Mouse (Mus musculus): ENCODE data around the gene Dlst.

- no peak for TF ChIP-seq CTCF (IDR thresholded peaks at IDR 0.05; ENCODE audit: borderline replicate concordance, insufficient read depth, low read length)
- no peak for TF ChIP-seq POLR2A (IDR thresholded peaks at IDR 0.05; ENCODE audit: low read depth, low read length)
These were observed 14.1 kb downstream of the Dlst start for GRCm38 (mm10) chr12:85124751-85125150.
